Mouse (Mus musculus) spleen, adult 18-20 months (tissue): Measurements from ENCODE around the gene Asl.

Source experiments
- DNase-seq, 2 experiments: peaks; one replicate each; pipeline ENCODE4 v3.0.0; 2022; ENCODE audit warnings: mixed read lengths in 2 of 2

The Asl gene

GRCm38 (mm10) chr5:130029142-130029897, at the start of gene Asl, which contains the start of gene Crcp:
Asl (minus strand) TSS chr5:130029247.
Crcp (plus strand) TSS chr5:130029290.
- peak; percentile 70 to 90 for DNase-seq

- DNase-seq: no peak
These were observed 49.7 kb upstream of the Asl start for GRCm38 (mm10) chr5:130078834-130079156.

- no peak for DNase-seq
These were observed 49.2 kb upstream of the Asl start for GRCm38 (mm10) chr5:130078096-130078833.

DNA sequence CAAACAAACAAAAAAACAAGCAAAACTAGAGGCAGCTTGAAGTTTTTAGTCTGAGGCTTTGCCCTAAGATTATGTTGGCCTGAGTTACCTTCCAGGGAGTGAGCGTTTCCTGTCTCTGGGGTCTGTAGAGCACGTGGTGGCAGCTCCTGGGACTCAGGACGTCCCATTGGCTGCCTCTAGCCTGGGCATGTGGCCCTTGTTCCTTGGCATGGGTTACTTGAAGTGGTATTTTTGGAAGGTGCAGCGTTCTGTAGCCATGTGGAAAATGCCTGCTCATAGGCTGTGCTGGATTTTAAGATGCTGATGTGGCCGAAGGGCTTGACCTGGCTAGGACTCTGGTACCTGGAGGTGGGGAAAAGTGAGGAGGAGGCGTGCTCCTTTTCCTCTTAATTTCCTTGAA, 47.3 kb upstream of the Asl start:
- DNase-seq: no peak

DNA sequence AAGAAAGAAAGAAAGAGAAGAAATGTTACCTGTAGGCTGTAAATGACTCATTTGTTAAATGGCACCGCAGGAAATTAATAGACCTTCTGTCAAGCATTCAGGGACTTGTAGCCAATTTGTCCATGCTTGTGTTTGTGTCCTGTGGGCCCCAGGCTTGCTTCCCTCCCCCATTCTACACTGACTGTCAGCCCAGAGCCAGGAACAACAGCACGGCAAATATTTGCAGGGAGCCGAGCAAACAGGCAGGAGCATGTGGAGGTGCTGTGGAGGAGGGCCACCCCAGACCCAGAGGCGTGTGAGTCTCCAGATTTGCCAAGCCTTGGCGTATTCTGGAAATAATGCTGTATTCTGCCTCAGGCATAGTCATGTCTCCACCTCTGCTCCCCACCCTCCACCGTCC, 45.4 kb upstream of the Asl start:
- DNase-seq: no peak

DNA sequence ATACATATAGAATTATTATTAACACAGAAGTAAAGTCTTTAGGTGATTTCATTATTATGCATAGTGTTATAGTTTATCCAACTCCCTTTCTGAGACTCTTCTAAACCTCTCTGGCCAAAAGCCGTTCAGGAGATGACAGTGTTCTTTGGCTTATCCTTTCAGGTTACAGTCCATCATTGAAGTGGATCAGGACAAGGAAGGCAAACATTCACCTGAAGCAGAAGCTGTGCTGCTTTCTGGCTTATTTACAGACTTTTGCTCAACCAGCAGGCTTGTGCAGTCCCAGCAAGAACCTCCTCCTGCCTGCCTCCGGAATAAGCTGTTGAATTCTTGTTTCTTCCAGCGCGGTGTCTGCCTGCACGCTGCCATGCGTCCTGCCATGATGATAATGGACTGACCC, 44.0 kb upstream of the Asl start, which contains the start of gene Tpst1:
Gene Tpst1, plus strand, starts transcription at position 301 of the 400 bp plus-strand sequence.
- DNase-seq: no peak

DNA sequence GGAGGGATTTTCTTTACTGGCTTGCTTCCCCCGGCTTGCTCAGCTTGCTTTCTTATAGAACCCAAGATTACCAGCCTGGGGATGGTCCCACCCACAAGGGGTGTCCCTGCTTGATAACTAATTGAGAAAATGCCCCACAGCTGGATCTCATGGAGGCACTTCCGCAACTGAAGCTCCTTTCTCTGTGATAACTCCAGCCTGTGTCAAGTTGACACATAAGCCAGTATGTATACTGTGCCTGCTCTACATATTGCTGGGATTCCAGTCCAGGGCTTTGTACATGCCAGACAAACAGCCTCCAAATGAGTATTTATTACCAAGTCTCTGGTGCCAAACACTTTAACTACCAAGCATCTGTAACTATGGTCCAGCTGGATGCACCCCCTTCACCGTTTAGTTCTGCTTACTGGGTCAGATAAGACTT, 38.8 kb upstream of the Asl start:
- no peak for DNase-seq

DNA sequence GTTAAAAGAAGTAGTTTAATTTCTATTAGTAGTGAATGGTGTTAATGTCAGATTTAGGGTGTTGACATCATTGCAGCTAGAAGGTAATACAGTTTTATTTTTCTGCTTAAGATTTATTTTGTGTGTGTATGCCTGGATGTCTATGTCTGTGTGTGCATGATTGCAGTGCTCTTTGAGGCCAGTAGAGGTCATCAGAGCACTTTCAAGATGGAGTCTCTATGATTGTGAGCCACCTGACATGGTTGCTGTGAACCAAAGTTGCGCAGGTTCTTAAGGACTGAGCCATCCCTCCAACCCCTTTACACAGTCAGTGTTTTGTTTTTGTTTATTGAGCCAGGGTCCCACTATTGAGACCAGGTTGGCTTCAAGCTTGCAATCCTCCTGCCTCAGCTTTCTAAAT, 36.5 kb upstream of the Asl start:
- DNase-seq: no peak

DNA sequence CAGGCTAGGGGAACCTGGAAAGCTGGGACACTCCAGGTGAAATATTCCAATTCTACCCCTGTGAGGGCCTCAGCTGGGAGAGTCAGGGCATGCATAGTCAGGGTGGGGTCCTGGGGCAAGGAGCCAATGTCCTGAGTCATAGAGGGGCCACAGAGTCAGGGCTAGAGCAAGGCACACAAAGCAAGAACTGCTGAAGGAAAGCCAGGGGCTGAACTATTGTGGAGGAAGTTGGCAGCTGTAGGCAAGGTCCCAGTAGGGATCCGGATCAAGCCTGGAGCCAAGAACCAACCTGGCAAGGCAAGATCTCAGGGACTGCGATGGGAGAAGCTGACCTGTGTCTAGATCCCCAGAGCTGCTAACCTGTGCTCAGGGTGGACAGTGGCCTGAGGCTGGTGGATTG, 34.7 kb upstream of the Asl start:
- DNase-seq: no peak

DNA sequence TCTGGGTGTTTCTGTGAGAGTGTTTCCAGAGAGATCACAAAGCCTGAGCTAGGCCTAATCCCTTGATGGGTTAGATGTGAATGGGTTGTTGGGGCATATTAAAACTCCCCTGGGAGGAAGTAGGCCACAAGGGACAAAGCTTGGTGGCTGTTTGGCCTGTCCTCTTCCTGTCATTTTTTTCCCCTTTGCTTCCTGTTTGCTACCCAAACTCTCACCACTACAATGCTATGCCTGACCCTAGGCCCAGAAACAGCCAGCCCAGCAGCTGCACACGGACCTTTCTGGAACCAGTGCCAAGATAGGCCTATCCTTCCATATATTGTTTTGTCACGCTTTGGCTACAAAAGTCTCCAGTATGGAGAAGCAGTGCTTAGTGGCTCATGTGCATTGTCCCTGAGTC, 33.0 kb upstream of the Asl start:
- peak in 1 of 2 experiments; percentile 15 for DNase-seq

- no peak for DNase-seq
These were observed 31.2 kb upstream of the Asl start for GRCm38 (mm10) chr5:130060329-130060665.

- no peak for DNase-seq
These were observed 30.6 kb upstream of the Asl start for GRCm38 (mm10) chr5:130059413-130060328.

- DNase-seq: no peak
These were observed 27.3 kb upstream of the Asl start for GRCm38 (mm10) chr5:130056303-130056702.

GRCm38 (mm10) chr5:130055688-130056087, 26.6 kb upstream of the Asl start:
- no peak for DNase-seq

DNA sequence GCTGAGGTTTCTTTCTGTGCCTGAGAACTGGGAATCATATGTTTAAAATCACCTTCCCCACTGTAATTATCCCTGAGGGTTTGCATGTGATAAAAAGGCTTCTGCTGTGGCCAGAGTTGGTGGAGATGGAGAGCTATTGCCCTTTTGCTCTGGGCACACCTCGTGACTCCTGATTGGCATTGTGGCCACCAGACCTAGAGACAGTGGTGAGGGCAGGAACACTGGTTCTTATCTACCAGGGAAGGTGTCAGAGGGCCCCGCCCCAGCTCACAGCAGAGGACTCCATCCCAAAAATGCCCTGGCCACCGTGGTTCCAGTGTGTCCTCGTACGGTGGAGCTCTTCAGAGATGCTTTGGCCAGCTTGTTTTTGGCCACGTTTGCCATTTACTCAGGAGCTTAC, 23.9 kb upstream of the Asl start:
- no peak for DNase-seq

DNA sequence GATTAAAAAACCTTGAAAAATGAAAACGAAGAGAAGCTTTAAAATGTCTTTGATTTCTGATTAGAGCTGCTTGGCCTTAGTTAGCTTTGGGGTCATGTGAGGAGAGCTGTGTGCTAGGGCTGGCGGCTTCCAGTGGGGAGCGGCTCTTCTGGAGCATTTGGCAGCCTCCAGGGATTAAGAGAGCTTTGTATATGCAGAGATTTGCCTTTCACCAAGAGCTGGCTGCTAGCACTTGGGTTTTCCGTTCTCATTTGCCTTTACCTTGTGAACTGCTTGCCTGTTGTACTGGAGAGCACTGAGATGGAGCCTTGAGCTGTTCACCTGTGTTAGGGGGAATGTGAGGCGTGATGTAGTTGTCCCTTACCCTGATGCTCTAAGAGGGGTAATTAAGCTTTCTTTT, 23.5 kb upstream of the Asl start:
- DNase-seq: no peak

DNA sequence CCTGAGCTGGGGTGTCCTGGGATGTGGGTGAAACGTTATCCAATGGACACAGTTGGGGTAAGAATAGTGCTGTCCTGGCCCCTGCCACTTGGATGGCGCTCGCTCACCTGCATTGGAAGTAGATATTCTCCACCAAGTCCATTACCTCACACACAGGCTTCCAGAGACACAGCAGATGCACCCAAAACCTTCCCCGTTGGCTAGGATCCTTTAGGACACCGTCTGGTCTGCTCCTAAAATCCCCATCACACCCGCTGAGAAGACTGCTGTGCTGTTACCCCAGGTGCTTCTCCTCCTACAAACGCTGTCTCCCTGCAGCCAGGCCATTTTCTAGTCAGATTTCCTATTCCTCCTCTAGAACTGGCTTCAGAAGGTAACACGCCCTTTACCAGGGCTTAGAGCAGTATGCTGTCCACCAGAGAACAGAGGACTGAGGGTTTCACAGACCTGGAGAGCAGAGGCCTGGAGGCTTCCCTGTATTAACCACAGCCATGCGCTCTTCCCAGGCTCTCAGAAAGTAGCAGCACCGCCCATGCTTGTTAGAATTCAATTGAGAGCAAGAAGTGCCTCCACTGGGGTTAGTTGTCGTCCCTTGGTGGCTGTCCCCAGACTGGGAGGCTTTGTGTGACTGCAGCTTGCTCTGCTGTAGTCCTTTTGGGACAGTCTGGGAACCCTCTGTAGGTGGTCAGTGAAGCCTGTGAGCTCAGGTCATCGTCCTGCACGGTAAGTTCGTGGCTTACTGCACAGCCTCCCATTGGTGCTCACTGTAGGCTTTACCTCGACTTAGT, 22.2 kb upstream of the Asl start:
- DNase-seq: no peak

GRCm38 (mm10) chr5:130050416-130050815, 21.4 kb upstream of the Asl start:
- DNase-seq: no peak

- no peak for DNase-seq
These were observed 19.9 kb upstream of the Asl start for GRCm38 (mm10) chr5:130048786-130049520.

DNA sequence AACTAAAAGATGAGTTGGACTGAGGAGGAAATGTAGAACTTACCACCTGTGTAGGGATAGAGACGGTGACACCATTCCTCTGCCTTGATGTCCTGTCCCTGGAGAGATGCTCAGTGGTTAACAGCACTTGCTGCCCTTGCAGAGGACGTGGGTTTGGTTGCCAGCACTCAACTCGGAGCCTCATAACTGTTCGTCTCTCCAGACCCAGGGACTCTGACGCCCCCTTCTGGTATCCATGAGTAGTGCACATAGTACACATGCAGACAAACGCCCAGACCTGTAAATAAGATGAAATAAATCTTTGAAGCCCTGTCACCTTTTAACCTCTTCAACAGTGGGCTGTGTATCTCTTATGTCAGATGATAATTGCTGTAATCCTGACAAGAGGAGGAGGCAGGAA, 18.0 kb upstream of the Asl start:
- DNase-seq: no peak

DNA sequence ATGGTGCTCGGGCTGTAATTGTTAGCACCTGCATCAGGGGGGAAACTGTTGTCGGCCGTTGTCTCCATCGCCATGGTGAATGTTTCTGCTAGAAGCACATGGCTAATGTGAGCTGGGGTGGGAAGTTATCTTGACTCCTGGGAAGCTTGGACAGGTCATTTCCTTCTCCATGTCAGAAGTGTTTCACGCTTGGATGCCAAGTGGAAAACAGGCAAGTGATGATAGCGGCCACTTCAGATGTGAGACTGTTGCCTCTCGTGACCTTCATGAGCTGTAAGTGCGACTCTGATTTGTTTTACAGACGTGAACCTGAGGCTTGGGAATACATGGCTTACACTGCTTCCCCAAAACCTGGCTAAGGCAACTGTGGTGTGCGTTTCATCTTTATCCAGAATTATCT, 17.5 kb upstream of the Asl start:
- no peak for DNase-seq

DNA sequence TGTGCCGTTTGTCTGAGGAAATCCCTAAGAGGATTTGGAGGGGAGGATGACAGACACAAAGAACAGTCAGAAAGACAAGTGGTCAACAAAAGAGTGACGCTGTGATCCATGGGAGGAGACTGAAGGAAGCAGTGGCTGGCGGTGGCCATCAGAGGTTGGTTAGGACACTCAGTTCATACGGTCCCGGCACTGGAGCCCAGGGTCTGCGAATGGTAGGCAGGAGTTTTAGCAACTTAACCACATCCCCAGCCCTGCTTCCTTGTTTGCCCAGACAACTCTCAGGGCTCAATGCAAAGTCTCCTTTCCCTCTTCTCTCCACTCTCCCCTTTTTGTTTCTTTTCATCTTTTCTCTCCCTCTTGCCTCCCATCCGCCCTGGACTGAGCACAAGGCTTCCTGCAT, 17.1 kb upstream of the Asl start:
- DNase-seq: no peak
